Mouse (Mus musculus): ENCODE results near the gene Med29. TPM values are rescaled to one million over a fixed set of nuclear protein-coding genes. Genes with fewer than 3 reads are reported as not detected.

Med29 gene
- polyA plus RNA-seq, 1 experiment from 2014 or later, result 47.2 TPM

DNA sequence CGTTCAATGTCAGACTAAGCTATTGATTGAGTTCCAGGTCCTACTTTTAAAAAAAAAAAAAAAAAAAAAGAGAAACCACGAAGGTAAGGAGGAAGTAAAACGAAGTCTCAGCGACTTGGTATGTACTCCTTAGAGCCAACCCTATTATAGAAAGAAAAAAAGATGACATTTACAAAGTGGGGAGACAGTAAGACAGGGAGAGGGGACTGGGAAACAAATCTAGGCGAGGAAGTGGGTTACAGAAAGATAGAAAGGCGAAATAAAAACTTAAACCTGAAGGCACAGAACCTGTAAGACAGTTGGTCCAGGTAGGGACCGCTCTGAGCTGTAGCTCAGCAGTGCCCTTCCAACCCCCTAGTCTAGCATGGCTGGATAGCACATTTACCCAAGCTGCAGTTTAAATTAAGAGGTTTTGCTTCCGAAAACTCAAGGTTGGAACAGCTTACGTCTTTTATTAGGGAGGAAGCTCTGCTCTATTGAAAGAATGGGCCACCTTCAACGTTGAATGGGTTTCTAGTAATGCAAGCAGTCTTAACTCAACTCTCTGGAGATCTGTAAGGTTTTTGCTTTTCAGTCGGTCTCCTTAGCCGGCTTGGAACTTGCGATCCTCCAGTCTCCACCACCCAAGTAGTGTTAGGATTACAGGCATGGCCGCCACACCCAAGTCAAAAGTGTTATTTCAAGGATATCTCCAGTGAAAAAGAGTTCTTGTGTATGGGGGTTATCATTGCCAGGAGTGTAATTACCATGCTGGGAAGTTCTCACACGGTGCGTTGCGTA is 12.1 kb downstream of the Med29 start, which contains the start of gene Zfp36:
Gene Zfp36, minus strand, starts transcription at position 17 of the 780 bp plus-strand sequence.
- 56% methylated on average over 17 of the region's 17 CpGs for WGBS
- H3K4me2 ChIP-seq (ENCODE audit: low read length), result peak within 1 kb of the TSS; percentile 70
- no peaks in the 10 kb centered on the region for H3K36me3 ChIP-seq (ENCODE audit: control insufficient read depth, insufficient read depth, low read length)
- H3K4me1 ChIP-seq (ENCODE audit: control insufficient read depth, insufficient read depth, low read depth, low read length), result peaks cover 34% of the 10 kb centered on the region
- no peak for ATAC-seq
- H3K9ac ChIP-seq (ENCODE audit: low read depth, low read length), result peak within 1 kb of the TSS; percentile 70
- peak within 1 kb of the TSS; percentile 72 for H3K27ac ChIP-seq (ENCODE audit: low read depth, low read length)
- H3K9me3 ChIP-seq (ENCODE audit: control insufficient read depth, low read length), result no peaks in the 10 kb centered on the region
- H3K27me3 ChIP-seq (replicated peaks; ENCODE audit: control insufficient read depth, insufficient read depth, low read length), result no peaks in the 10 kb centered on the region
- H3K4me3 ChIP-seq (ENCODE audit: low read length), result peak within 1 kb of the TSS; percentile 53

DNA sequence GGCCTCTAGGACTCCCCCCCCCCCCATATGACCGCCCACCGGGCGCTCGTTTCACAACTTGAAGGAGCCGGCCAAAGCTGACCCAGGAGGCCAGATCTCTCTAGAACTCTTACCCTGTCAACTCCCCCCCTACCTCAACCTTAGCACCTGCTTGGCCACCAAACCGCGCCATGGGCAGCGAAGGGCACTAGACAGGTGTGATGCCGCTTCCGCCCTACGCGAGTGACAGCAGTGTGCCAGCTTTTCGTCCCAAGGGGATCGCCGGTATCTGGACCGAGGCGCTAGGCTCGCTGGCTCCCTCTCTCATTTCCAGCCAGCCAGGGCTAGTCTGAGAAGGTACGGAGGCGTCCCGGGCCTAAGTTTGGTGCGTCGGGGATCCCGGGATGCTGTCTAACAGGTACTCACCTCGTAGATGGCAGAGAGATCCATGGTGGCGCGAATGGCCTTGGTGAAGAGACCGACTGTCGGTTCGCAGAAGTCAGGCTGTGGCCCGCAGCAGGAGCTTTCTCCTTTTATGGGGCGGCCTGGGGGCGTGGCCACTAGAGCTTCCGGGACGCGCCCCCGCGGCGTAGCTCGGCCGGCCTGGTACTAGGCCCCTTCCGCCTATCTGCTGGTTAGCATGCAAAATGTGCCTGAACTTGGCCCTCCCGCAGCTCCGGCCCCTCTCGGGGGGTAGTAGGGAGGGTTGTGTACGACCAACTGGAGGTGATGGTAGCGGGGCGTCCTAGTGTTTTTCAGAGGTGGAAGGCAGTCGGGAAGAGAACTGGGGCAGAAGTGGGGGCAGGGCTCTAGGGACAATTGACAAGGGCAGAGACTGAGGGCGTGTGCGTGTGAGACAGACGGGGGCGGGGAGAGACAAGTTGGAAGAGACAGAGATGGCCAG is 13.5 kb downstream of the Med29 start:
- H3K9me3 ChIP-seq (ENCODE audit: control insufficient read depth, low read length), result no peaks in the 10 kb centered on the region
- peak; percentile 31 for ATAC-seq
- peak overlapping the region; percentile 72 for H3K27ac ChIP-seq (ENCODE audit: low read depth, low read length)
- H3K4me2 ChIP-seq (ENCODE audit: low read length), result peak overlapping the region; percentile 70
- whole genome bisulfite sequencing, result under 1% methylated on average over 52 of the region's 53 CpGs
- peak overlapping the region; percentile 70 for H3K9ac ChIP-seq (ENCODE audit: low read depth, low read length)
- H3K36me3 ChIP-seq (ENCODE audit: control insufficient read depth, insufficient read depth, low read length), result no peaks in the 10 kb centered on the region
- H3K27me3 ChIP-seq (replicated peaks; ENCODE audit: control insufficient read depth, insufficient read depth, low read length), result no peaks in the 10 kb centered on the region
- H3K4me1 ChIP-seq (ENCODE audit: control insufficient read depth, insufficient read depth, low read depth, low read length), result peaks cover 36% of the 10 kb centered on the region
- H3K4me3 ChIP-seq (ENCODE audit: low read length), result peak overlapping the region; percentile 53

DNA sequence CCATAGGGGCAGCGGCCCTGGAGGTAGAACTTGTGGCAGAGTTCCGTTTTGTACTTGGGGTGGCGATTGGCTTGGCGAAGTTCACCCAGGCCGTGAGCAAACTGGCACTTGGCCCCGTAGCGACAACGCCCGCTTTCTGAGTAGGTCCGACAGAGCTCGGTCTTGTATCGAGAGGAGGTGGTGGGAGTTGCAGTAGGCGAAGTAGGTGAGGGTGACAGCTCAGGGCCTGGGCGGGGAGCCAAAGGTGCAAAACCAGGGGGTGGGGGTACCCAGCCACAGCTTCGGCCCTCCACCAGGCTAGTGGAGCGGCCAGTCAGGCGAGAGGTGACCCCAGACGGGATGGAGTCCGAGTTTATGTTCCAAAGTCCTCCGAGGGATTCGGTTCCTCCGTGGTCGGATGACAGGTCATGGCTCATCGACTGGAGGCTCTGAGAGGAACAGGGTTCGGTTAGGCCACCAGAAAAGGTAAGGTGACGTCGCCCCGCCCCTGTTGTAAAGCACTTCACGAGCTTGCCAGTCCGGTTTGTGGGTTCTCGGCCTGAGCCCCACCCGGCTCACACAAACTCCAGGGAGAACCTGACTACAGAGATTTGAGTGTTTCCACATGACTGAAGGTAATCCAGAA is 14.3 kb downstream of the Med29 start:
- peaks cover 36% of the 10 kb centered on the region for H3K4me1 ChIP-seq (ENCODE audit: control insufficient read depth, insufficient read depth, low read depth, low read length)
- peak overlapping the region; percentile 70 for H3K9ac ChIP-seq (ENCODE audit: low read depth, low read length)
- H3K27ac ChIP-seq (ENCODE audit: low read depth, low read length), result 0 out of 2 replicates have a peak overlapping the region, but pooled peaks have one; percentile 72
- no peaks in the 10 kb centered on the region for H3K27me3 ChIP-seq (replicated peaks; ENCODE audit: control insufficient read depth, insufficient read depth, low read length)
- no peaks in the 10 kb centered on the region for H3K36me3 ChIP-seq (ENCODE audit: control insufficient read depth, insufficient read depth, low read length)
- peak overlapping the region; percentile 53 for H3K4me3 ChIP-seq (ENCODE audit: low read length)
- 52% methylated on average over 31 of the region's 32 CpGs for WGBS
- ATAC-seq, result no peak
- H3K4me2 ChIP-seq (ENCODE audit: low read length), result peak overlapping the region; percentile 70
- H3K9me3 ChIP-seq (ENCODE audit: control insufficient read depth, low read length), result no peaks in the 10 kb centered on the region

DNA sequence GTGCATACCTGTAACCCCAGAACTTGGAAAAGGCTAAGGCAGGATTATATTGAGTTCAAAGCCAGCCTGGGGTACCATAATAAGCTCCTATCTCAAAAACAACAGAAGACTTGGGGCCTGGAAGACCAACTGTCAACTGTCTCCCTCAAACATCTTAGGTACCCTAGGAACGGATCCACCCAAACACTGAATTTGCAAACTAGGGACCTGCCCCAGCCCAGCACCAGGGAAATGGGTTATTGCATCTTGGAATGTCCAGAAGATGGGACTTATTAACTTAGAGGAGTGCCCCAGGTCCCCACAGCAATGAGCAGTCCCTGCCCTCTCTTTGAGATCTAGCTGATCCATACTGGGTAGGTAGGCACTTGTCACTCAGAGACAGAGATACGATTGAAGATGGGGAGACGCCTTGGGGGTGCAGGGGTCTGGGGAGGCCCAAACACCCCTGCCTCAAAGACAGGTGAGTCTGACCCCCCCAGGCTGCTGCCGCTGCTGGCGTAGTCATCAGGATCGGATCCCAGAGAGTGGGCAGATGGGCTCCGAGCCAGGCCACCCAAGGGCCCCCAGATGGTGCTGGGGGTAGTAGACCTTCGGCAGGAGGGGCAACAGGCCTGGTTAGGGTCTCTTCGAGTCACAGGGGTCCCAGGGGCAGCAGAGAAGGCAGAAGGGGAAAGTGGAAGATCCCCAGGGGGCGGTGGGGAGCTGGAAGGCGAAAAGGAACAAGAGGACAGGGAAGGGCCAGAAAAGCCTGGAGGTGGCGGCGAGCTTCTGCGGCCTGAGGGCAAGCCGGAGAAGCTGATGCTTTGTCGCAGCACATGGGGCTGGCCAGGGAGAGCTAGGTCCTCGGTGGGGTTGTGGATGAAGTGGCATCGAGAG is 15.1 kb downstream of the Med29 start:
- H3K9ac ChIP-seq (ENCODE audit: low read depth, low read length), result peak overlapping the region; percentile 36

DNA sequence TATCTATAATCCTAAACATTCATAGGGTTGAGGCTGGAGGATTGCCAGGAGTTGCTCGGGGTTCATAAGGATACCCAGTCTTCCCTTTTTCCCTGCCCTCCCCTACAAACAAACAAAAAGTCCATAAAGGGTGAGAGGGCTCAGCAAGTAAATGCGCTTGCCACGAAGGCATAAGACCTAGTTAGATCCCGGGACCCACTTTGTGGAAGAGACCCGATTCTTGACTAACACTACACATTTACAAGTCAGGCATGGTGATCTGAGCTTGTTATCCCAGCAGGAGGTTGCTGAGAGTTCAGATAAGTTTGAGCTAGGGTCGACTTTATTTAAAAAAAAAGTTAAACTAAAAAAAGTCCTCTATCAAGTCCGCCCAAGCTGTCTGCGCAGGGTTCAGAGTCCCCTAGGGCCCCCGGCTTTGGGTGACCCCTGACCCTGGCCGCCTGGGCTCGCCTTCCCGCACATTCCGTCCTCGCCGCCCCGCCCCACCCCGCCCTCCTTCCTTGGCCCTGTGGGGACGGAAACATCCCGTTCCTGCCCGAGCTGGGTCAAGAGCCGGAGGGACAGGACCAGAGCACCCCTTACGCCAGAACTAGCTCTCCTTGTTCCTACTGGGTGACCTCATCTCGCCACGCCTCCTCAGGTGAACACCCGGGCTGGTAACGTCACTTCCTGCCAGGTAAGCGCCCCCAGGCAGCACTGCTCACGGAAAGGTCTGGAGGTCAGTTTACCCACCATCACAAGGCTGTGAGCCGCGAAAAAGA is 16.3 kb downstream of the Med29 start:
- peaks cover 29% of the 10 kb centered on the region for H3K4me1 ChIP-seq (ENCODE audit: control insufficient read depth, insufficient read depth, low read depth, low read length)
- peak overlapping the region; percentile 87 for H3K27ac ChIP-seq (ENCODE audit: low read depth, low read length)
- 5% methylated on average over 30 of the region's 30 CpGs for WGBS
- no peaks in the 10 kb centered on the region for H3K9me3 ChIP-seq (ENCODE audit: control insufficient read depth, low read length)
- peak overlapping the region; percentile 69 for H3K9ac ChIP-seq (ENCODE audit: low read depth, low read length)
- peak overlapping the region; percentile 53 for H3K4me2 ChIP-seq (ENCODE audit: low read length)
- H3K4me3 ChIP-seq (ENCODE audit: low read length), result peak overlapping the region; percentile 48
- H3K27me3 ChIP-seq (replicated peaks; ENCODE audit: control insufficient read depth, insufficient read depth, low read length), result no peaks in the 10 kb centered on the region
- H3K36me3 ChIP-seq (ENCODE audit: control insufficient read depth, insufficient read depth, low read length), result no peaks in the 10 kb centered on the region
- no peak for ATAC-seq

More for the DNA sequence above, 15.1 kb downstream of the Med29 start:
- Histone ChIP-seq H3K4me1 (ENCODE audit: control insufficient read depth, insufficient read depth, low read depth, low read length) (peaks cover 32% of the 10 kb centered on the region), H3K4me2 (ENCODE audit: low read length) (peak overlapping the region; percentile 70), H3K9me3 (ENCODE audit: control insufficient read depth, low read length) (no peaks in the 10 kb centered on the region), H3K27me3 (replicated peaks; ENCODE audit: control insufficient read depth, insufficient read depth, low read length) (no peaks in the 10 kb centered on the region), H3K36me3 (ENCODE audit: control insufficient read depth, insufficient read depth, low read length) (no peaks in the 10 kb centered on the region), H3K4me3 (ENCODE audit: low read length) (peak overlapping the region; percentile 14), H3K27ac (ENCODE audit: low read depth, low read length) (no peak overlapping the region)
- no peak for ATAC-seq
- 68% methylated on average over 18 of the region's 18 CpGs for WGBS

DNA sequence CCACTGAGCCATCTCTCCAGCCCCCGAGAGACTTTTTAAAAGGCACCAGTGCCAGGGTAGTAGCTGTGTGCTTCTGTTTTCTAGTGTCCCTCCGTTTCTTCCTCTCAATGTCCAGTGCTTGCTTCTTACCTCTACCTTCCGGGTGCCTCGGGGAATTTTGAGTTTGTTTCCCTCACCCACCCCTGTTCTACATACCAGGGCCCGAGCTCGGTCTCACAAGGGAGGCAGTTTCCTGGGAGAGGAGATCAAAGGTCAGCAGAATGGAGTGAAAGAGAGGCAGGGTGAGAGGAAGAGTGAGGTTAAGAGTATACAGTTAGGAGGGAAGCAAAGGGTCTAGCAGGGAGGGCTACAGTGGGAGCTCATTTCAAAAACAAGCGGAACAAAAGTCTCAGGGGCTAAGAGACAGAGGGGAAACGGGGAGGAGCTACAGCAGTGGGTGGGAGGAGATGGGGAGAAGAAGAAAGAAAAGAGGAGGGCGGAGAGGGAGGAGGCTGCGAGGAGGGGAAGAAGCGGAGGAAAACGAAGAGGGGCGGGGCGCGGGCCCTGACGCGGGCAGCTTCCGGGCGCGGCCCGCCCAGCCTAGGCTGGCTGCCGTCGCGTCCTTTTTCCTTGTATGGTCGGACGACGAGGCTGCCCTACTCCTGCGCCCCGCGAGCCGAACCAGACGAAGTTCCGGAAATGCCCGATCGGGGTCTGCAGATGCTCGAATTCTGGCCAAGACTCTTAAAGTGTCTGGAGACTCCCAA is 17.2 kb downstream of the Med29 start:
- no peaks in the 10 kb centered on the region for H3K36me3 ChIP-seq (ENCODE audit: control insufficient read depth, insufficient read depth, low read length)
- peak; percentile 23 for ATAC-seq
- 1% methylated on average over 36 of the region's 36 CpGs for WGBS
- no peaks in the 10 kb centered on the region for H3K27me3 ChIP-seq (replicated peaks; ENCODE audit: control insufficient read depth, insufficient read depth, low read length)
- peak overlapping the region; percentile 69 for H3K9ac ChIP-seq (ENCODE audit: low read depth, low read length)
- H3K27ac ChIP-seq (ENCODE audit: low read depth, low read length), result peak overlapping the region; percentile 87
- H3K4me1 ChIP-seq (ENCODE audit: control insufficient read depth, insufficient read depth, low read depth, low read length), result peaks cover 38% of the 10 kb centered on the region
- H3K4me2 ChIP-seq (ENCODE audit: low read length), result peak overlapping the region; percentile 53
- H3K4me3 ChIP-seq (ENCODE audit: low read length), result peak overlapping the region; percentile 48
- H3K9me3 ChIP-seq (ENCODE audit: control insufficient read depth, low read length), result no peaks in the 10 kb centered on the region

DNA sequence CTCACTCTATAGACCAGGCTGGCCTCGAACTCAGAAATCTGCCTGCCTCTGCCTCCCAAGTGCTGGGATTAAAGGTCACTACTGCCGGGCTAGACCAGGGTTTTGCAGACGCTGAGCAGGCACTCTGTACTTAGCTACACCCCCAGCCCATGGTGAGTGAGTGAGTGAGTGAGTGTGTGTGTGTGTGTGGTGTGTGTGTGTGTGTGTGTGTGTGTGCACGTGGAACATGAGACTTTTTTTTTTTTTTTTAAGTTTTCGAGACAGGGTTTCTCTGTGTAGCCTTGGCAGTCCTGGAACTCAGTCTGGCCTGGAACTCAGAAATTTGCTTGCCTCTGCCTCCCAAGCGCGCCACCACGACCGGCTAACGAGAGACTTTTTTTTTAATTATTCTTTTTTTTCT is 17.9 kb downstream of the Med29 start:
- Histone ChIP-seq H3K27ac (ENCODE audit: low read depth, low read length) (no peak overlapping the region; the same call in 1 of the 2 replicates), H3K36me3 (ENCODE audit: control insufficient read depth, insufficient read depth, low read length) (no peaks in the 10 kb centered on the region), H3K9ac (ENCODE audit: low read depth, low read length) (no peak overlapping the region), H3K27me3 (replicated peaks; ENCODE audit: control insufficient read depth, insufficient read depth, low read length) (no peaks in the 10 kb centered on the region), H3K9me3 (ENCODE audit: control insufficient read depth, low read length) (no peaks in the 10 kb centered on the region), H3K4me3 (ENCODE audit: low read length) (no peak overlapping the region), H3K4me1 (ENCODE audit: control insufficient read depth, insufficient read depth, low read depth, low read length) (peaks cover 44% of the 10 kb centered on the region), H3K4me2 (ENCODE audit: low read length) (no peak overlapping the region)
- ATAC-seq, result no peak
- WGBS, result 77% methylated on average over 10 of the region's 10 CpGs
